ENCODE assay signal across 36 mouse cellular contexts in the genomic region with DNA sequence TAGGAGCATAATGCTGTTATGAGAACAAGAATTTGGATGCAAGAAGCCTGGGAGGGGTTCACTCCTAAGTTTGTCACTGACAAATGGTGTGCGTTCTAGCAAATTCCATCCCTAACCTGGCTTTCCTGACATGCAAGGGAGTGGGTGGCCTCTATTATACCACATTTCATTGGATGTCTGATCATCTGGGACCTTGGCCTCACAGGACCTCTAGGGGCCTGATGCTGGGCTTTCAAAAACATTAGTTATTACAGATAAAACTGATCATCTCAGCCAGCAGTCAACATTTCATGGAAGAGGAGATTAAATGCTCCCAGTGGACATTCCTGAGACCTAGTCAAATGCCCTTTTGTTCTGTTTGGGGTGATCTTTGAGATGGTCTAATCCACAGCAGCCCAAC. TPM values are rescaled to one million over a fixed set of nuclear protein-coding genes. Genes with fewer than 3 reads are reported as not detected.
"Had no signal": no experiment of that assay in that cellular context is flagged by ENCODE, and none has a peak within 500 bp of the region (broad histone marks: within the 10 kb centered on the region; RNA-seq: fewer than 3 reads in every experiment).

No protein-coding gene starts in this region.

- H3K9me3 ChIP-seq: heart, embryonic 10.5 days; heart, embryonic 12.5 days; heart, embryonic 13.5 days; heart, embryonic 15.5 days; hindbrain, embryonic 10.5 days; hindbrain, embryonic 12.5 days; hindbrain, embryonic 13.5 days; hindbrain, embryonic 15.5 days; intestine, embryonic 15.5 days; kidney, embryonic 15.5 days had no signal

- H3K9ac ChIP-seq: heart, embryonic 12.5 days; heart, embryonic 13.5 days; heart, embryonic 15.5 days; hindbrain, embryonic 12.5 days; hindbrain, embryonic 13.5 days; hindbrain, embryonic 14.5 days; hindbrain, embryonic 15.5 days; intestine, embryonic 15.5 days; kidney, embryonic 15.5 days had no signal

- H3K36me3 ChIP-seq: heart, embryonic 10.5 days; heart, embryonic 12.5 days; heart, embryonic 13.5 days; heart, embryonic 15.5 days; hindbrain, embryonic 10.5 days; hindbrain, embryonic 12.5 days; hindbrain, embryonic 13.5 days; hindbrain, embryonic 15.5 days; intestine, embryonic 15.5 days; kidney, embryonic 15.5 days had no signal

- H3K4me3 ChIP-seq: heart, embryonic 10.5 days; heart, embryonic 12.5 days; heart, embryonic 13.5 days; heart, embryonic 15.5 days; hindbrain, embryonic 10.5 days; hindbrain, embryonic 12.5 days; hindbrain, embryonic 13.5 days; hindbrain, embryonic 15.5 days; intestine, embryonic 15.5 days; kidney, embryonic 15.5 days; layer of hippocampus, adult 2 months; left cerebral cortex, adult 2 months had no signal

- H3K27ac ChIP-seq: heart, embryonic 10.5 days; heart, embryonic 13.5 days; heart, embryonic 15.5 days; hindbrain, embryonic 10.5 days; hindbrain, embryonic 12.5 days; hindbrain, embryonic 13.5 days; hindbrain, embryonic 14.5 days; hindbrain, embryonic 15.5 days; hindbrain, postnatal 0 days; intestine, embryonic 15.5 days; kidney, embryonic 15.5 days; kidney, postnatal 0 days; layer of hippocampus, adult 2 months; left cerebral cortex, adult 2 months had no signal

- H3K4me2 ChIP-seq: heart, embryonic 11.5 days; heart, embryonic 12.5 days; heart, embryonic 13.5 days; heart, embryonic 15.5 days; hindbrain, embryonic 12.5 days; hindbrain, embryonic 13.5 days; hindbrain, embryonic 14.5 days; hindbrain, embryonic 15.5 days; intestine, embryonic 15.5 days; kidney, embryonic 15.5 days had no signal

- ATAC-seq: hindbrain, embryonic 16.5 days; hindbrain, postnatal 0 days; inflammation-experienced regulatory T-cells, adult 6 months; intestine, embryonic 15.5 days; intestine, embryonic 16.5 days; intestine, postnatal 0 days had no signal

- H3K27me3 ChIP-seq: heart, embryonic 12.5 days; heart, embryonic 13.5 days; heart, embryonic 15.5 days; hindbrain, embryonic 12.5 days; hindbrain, embryonic 13.5 days; hindbrain, embryonic 15.5 days; intestine, embryonic 15.5 days; kidney, embryonic 15.5 days had no signal

- H3K4me1 ChIP-seq: heart, embryonic 10.5 days; heart, embryonic 12.5 days; heart, embryonic 13.5 days; heart, embryonic 15.5 days; hindbrain, embryonic 10.5 days; hindbrain, embryonic 12.5 days; hindbrain, embryonic 13.5 days; hindbrain, embryonic 15.5 days; intestine, embryonic 15.5 days; kidney, embryonic 15.5 days had no signal

- DNase-seq: heart, postnatal 14 days; heart, postnatal 36 days; heart, postnatal 4 days; kidney, adult 11 months; kidney, adult 18-20 months; kidney, adult 8-10 months; kidney, adult 9 months; kidney, postnatal 10 days; kidney, postnatal 14 days; kidney, postnatal 25 days; kidney, postnatal 36 days; kidney, postnatal 4 days; layer of hippocampus, adult 9-11 months; layer of hippocampus, postnatal 36 days had no signal

RNA-seq across cellular contexts. Expression of a gene that starts 34.0 kb away (rescaled TPM):
- total RNA-seq: hematopoietic stem cell, adult 5-6 weeks had no signal
- polyA plus RNA-seq: heart, embryonic 10.5 days; inflammation-experienced regulatory T-cells, adult 6 months; kidney, embryonic 16.5 days had no signal
